Mouse (Mus musculus): ENCODE results near the gene Card19.

- 0 out of 2 replicates have a peak, but pooled peaks have one; percentile 24 for TF ChIP-seq CTCF (IDR thresholded peaks at IDR 0.05; ENCODE audit: low read depth)
- no peak for TF ChIP-seq EP300 (IDR thresholded peaks at IDR 0.05; ENCODE audit: low read depth)
Observed at GRCm38 (mm10) chr13:49234711-49235110, 18.9 kb upstream of the Card19 start.

All from liver, embryonic 14.5 days (tissue).